In genomic region chr14:78436586-78436985, GRCm38 (mm10) we compare ENCODE assay signal across 17 mouse cellular contexts.
A peak's percentile ranks its signal among the peaks of the same experiment; 100 is the strongest.
DNase-seq lines count a peak whose midpoint lies in the region; ATAC-seq and TF ChIP-seq lines count a peak whose summit lies in the region.
"Had no signal": no experiment of that assay in that cellular context is flagged by ENCODE, and none has a peak within 500 bp of the region (broad histone marks: within the 10 kb centered on the region; RNA-seq: fewer than 3 reads in every experiment).

No protein-coding gene starts in this region.

- no peak for DNase-seq in cerebellum, postnatal 4 days (ENCODE audit: low spot score in 2 of 2)
- DNase-seq in CD4-positive, CD25-positive, alpha-beta regulatory T cell, adult 2 months (ENCODE audit: low read depth, low spot score): peak; percentile 58
- DNase-seq in cerebellum, adult 9-10 months: peak; percentile 39
- no peak for DNase-seq in left cerebral cortex, adult 9 months (ENCODE audit: low spot score in 2 of 2)
- DNase-seq in layer of hippocampus, adult 2 months (ENCODE audit: low spot score in 2 of 2): no peak
- DNase-seq in right cerebral cortex, postnatal 36 days (ENCODE audit: low spot score in 2 of 2): no peak
- DNase-seq: adrenal gland, postnatal 25 days; gastrocnemius, postnatal 10 days; heart, adult 2 months; liver, postnatal 0 days; lung, postnatal 14 days had no signal

- ATAC-seq in cerebellum, adult (ENCODE audit: insufficient number of reproducible peaks, low FRiP score, low TSS enrichment): peak; percentile 68
- peak; percentile 3 for ATAC-seq in inflammation-experienced regulatory T-cells, adult 6 months
- ATAC-seq: liver, postnatal 0 days had no signal

- H3K4me3 ChIP-seq in layer of hippocampus, adult 2 months: no peak overlapping the region
- H3K4me3 ChIP-seq: forebrain, embryonic 12.5 days; heart, adult 2 months; kidney, embryonic 15.5 days; left cerebral cortex, adult 2 months; limb, embryonic 12.5 days had no signal

- H3K27ac ChIP-seq in layer of hippocampus, adult 2 months: no peak overlapping the region
- H3K27ac ChIP-seq: forebrain, embryonic 12.5 days; heart, adult 2 months; kidney, embryonic 15.5 days; left cerebral cortex, adult 2 months; limb, embryonic 12.5 days had no signal

- no peak for TF ChIP-seq CTCF in layer of hippocampus, adult 2 months (conservative IDR thresholded peaks at IDR 0.05)

Comparison
In these comparisons a context has a peak if more than half of its experiments do, and no peak if none do; other contexts are left out.
1. DNase-seq: peak in CD4-positive, CD25-positive, alpha-beta regulatory T cell, adult 2 months (single experiment) and cerebellum, adult 9-10 months (single experiment); none in cerebellum, postnatal 4 days (0 of 2), left cerebral cortex, adult 9 months (0 of 2), layer of hippocampus, adult 2 months (0 of 2) and right cerebral cortex, postnatal 36 days (0 of 2).